Mouse (Mus musculus): ENCODE measurements around the gene Ankrd17.
"Not testable (repeated sequence)": the region's sequence is repeated elsewhere in the genome, so short reads cannot be mapped to it uniquely, and the experiment has no call there.

Ankrd17 gene

GRCm38 (mm10) chr5:90338177-90339091 lies 27.9 kb downstream of the Ankrd17 start:
- DNase-seq = no peak

DNA sequence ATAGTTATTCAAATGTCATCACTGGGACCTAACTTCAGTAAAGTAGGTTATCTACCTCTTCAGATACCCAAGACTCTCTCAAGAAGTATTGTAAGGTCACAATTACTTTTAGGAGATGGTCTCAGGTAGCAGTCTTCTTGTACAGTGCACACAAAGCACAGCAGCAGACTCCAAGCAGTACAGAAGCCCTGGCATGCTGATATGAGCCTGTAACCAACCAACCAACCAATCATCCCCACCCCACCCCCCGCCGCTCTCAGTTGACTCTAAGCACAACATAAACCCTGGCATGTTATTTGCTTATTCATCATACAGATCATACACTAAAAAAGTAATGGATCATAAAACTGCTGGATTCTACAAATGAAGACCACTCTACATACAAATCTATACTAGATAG lies 33.9 kb downstream of the Ankrd17 start:
- no peak for DNase-seq

DNA sequence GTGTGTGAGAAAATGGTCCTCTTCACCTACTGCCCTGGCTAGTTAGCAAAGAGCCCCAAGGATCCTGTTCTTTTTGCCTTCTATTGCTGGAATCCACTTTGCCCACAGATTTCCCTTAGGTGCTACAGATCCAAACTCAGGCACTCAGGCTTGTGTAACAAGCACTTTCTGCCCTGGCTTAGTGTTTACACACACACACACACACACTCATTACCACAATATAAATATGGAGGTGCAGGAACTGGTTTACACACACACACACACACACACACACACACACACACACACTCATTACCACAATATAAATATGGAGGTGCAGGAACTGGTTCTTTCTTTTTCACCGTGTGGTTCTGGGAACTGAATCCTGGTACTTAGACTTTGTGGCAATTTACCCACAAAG lies 35.3 kb downstream of the Ankrd17 start:
- no peak for DNase-seq

GRCm38 (mm10) chr5:90298396-90298795 lies 68.0 kb downstream of the Ankrd17 start:
- DNase-seq = no peak

DNA sequence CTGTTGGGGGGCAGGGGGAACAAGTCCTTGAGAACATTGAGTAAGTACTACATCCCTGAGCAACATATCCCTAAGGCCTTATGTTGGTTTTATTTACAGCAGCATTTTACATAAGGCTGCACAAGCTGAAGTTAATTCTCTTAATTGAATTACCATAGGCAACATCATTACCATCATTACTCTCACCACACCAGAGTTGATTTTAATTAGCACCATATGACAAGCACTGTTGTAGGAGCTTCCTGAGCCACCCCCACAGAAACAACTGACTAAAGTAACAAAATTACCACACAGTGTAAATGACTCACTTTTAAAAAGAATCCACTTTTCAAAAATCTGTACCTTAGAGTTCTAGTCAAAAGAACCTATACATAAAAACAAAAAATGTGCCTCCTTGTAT lies 76.5 kb downstream of the Ankrd17 start:
- DNase-seq = no peak

DNA sequence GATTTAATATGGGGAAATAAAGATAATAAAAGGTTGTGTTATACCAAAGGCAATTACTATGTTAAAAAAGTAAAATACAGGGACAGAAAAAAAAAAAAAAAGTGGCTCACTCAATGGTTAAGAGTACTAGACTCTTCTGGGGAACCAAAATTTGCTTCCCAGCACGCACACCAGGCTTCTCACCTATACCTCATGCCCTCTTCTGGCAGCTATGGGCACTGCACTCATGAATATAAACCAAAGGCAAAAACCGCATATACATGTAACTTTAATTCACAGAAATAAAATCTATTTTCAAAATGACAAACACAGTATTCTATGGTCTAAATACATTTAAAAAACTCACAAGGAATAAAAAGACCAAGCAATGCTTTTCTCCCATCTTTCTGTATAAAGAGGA lies 79.8 kb downstream of the Ankrd17 start:
- peak in 1 of 2 experiments; percentile 52 for DNase-seq

GRCm38 (mm10) chr5:90280061-90280460 lies 86.3 kb downstream of the Ankrd17 start:
- no peak for DNase-seq

GRCm38 (mm10) chr5:90279418-90279817 lies 87.0 kb downstream of the Ankrd17 start:
- no peak for DNase-seq

DNA sequence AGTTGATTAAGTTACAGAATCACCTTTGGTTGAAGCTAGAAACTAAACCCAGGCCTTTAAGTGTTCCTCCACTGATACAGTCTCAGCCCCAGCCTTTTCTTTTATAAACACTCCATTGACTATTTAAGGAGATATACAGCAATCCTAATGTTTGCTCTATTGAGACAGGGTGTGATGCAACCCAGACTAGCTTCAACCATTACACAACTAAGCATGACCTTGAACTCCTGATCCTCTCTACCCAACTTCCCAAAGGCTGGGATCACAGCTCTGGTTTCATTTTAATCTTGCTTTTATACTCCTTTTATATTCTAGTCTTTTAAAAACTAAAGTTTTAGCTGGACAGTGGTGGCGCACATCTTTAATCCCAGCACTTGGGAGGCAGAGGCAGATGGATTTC lies 88.9 kb downstream of the Ankrd17 start:
- DNase-seq = no peak

DNA sequence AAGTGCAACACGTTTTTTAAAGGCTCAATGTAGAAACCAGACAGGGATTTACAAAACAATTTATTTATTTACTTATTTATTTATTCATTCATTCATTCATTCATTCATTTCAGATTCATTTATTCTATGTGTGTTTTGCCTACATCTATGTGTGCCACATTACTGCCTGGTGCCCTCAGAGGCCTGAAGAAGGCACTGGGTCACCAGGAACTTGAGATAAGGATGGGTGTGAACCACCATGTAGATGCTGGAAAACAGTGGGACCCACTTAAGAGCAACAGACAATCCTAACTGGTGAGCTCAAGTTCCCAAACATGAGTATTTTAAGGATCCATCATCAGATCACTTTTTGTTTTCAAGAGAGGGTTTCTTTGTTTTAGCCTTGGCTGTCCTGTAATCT lies 91.6 kb downstream of the Ankrd17 start:
- DNase-seq = no peak

DNA sequence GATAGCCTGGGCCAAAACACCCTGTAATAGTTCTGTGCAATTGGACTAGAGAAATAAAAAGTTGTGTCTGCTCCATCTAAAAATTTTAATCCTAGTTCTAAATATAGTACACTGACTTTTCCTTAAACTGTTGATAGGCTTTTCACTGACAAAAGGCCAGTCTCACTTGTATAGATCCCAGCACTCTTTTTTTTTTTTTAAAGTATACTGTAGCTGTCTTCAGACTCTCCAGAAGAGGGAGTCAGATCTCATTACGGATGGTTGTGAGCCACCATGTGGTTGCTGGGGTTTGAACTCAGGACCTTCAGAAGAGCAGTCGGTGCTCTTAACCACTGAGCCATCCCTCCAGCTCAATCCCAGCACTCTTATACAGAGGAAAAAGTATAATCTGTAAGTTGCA lies 104.1 kb downstream of the Ankrd17 start:
- not testable (repeated sequence) for DNase-seq

GRCm38 (mm10) chr5:90257023-90257422 lies 109.4 kb downstream of the Ankrd17 start:
- no peak for DNase-seq

DNA sequence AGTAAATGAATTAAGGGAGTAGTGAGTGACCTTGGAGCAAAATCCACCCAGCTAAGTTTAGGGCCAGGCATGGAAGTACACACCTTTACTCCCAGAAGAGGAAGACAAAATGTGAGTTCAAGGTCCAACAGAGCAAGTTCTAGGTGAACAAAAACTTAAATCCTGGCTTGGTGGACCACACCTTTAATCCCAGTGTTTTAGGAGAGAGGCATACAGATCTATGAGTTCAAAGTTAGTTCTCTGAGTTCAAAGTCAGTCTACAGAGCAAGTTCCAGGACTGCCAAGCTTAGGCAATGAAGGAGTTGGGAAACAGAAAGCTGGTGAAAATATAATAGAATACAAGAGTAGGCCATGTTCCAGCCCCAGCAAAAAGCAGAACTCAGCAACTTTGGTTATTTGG lies 118.9 kb downstream of the Ankrd17 start:
- no peak for DNase-seq

DNA sequence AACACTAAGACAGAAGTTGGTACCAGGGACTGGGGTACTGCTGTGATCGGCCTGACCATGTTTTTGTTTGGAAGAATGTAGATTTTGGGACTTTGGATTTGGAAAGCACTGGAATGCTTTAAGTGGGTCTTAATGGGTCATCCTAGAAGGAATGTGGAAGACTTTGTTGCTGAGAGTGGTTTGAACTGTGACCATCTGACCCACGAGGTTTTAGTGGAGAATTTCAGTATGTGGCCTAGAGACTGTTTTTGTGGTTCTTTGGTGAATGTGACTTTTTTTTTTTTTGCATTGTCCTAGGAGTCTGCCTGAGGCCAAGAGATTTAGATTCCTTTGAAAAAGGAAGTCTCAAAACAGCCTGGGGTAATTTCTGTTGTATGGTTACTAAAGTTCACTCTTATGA lies 119.4 kb downstream of the Ankrd17 start:
- DNase-seq = no peak

DNA sequence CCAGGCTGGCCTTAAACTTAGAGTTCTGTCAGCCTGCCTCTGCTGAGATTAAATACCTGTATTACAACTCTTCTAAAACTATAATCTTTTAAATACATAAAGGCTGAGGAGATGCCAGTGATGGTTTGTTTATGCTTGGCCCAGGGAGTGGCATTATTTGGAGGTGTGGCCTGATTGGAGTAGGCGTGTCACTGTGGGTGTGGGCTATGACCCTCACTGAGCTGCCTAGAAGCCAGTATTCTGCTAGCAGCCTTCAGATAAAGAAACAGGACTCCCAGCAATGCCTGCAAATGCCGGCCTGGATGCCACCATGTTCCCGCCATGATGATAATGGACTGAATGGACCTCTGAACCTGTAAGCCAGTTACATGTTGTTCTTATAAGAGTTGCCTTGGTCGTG lies 119.8 kb downstream of the Ankrd17 start:
- DNase-seq = no peak

DNA sequence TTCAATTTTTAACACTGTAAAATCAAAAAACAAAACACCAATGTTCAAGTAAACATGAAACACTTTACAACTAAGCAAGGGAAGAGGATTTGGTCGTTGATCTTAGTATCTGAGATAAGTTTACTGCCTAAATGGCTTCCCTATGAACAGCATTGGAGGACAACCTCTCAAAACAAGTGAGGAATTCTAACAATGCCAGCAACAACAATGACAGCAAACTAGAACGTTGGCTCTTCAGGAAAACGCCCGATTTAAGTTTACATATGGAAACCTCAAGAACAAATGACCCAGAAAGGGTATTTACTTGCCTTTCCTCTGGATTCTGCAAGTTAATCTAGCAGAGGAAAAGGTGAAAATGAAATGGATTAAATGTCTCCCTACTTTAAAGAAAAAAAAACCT lies 121.0 kb downstream of the Ankrd17 start:
- DNase-seq = no peak

DNA sequence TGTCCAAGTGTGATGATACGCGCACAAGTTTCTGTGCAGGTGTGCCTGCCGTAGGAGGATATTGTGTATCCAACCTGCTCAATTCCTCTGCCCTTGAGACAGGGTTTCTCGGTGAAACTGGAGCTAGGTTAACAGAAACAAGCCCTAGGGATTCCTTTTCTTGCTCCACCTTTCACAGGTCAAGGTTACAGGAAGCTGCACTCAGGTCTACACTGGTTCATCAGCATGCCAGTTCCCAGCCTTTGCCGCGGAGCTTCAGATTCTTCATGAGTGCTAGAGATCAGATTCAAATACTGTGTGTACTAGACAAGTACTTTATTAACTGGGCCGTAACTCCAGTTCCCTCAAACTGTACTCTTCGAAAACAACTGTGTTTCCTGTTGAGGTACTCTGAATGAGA lies 131.2 kb downstream of the Ankrd17 start:
- DNase-seq = no peak

- no peak for DNase-seq
Observed at GRCm38 (mm10) chr5:90233305-90233704, 133.1 kb downstream of the Ankrd17 start.

GRCm38 (mm10) chr5:90229760-90230159 lies 136.6 kb downstream of the Ankrd17 start:
- no peak for DNase-seq

GRCm38 (mm10) chr5:90226696-90227095 lies 139.7 kb downstream of the Ankrd17 start:
- DNase-seq = no peak

DNA sequence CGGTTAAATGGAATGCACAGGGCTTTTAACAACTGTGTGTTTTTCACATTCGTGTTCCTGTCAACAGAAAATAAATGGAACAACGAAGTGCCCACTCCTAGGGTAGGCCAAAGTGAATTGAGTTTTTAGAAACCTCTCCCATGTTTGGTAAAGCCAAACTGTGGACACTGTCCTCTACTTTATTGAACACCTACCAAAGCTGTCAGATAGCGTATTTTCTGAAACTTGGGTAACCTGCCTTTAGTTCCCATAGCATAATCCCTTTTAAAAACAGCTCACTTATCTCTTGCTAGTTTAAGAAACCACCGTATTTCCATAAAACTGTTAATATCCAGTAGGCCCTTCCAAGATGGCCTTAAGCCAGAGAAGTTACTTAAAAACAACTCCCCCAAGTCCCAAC lies 141.6 kb downstream of the Ankrd17 start:
- no peak for DNase-seq

GRCm38 (mm10) chr5:90223534-90224381 lies 142.6 kb downstream of the Ankrd17 start, which contains the start of gene Cox18:
Cox18 (minus strand) TSS chr5:90224001.
- peak; percentile 99 to 100 for DNase-seq

DNA sequence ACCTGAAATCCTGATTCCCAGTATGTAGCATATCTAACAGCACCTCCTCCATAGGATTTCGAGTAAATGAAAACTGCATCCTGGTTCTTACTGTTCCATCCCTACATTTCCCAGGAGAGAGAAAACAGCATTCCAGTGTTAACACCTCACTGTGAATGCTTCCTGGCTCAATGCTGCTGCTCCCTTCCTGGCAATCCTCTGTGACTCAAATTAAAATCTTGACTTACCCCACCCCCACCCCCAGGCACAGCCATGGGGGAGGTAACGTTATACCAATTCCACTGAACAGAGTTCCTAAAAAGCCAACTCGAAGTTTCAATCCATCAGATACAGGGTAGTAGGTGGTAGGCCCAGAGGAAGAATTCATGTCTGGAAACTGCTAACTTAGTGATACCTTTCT lies 143.4 kb downstream of the Ankrd17 start:
- DNase-seq = no peak

DNA sequence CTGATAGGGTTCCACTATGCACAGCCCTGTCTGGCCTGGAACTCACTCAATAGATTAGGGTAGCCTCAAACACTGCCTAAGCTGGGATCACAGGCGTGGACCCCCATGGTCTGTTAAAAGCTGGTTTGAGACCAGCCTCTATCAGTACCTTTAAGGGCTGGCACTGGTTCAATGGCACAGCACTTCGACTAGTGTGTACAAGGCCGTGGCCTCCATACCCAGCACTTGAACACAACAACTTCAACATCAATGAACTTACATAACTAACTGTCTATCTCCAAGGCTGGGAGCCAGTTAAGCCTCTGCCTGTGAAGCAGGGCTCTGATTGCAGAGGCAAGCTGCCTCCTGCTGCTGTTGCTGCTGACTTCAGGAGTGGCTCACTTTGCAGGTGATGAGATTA lies 148.6 kb downstream of the Ankrd17 start:
- DNase-seq = no peak
